Mouse (Mus musculus) lung, embryonic 14.5 days (tissue): Measurements from ENCODE around the gene Ube2m. TPM values are rescaled to one million over a fixed set of nuclear protein-coding genes. Genes with fewer than 3 reads are reported as not detected.

Experiments
- ATAC-seq: fragments of 200-750 bp; cut with Nextera tagmentation; 2 replicates; pipeline ENCODE4 v1.8.0; 2017; ENCODE audit warnings: mild to moderate bottlenecking, moderate TSS enrichment, moderate library complexity; ENCODE audit not compliant: insufficient read depth
- DNase-seq: peaks from one replicate; pipeline ENCODE4 v3.0.0-alpha.2; 2015
- H3K27ac ChIP-seq: fragments of 300-500 bp; sonication (generic); 2 replicates; pipeline ENCODE4 v1.5.1; 2014; ENCODE audit warnings: low read depth, mild to moderate bottlenecking, moderate library complexity
- H3K27me3 ChIP-seq: fragments of 300-500 bp; sonication (generic); 2 replicates; pipeline ENCODE4 v1.6.1; 2014; ENCODE audit warnings: low read length, control low read depth; ENCODE audit not compliant: insufficient read depth
- H3K36me3 ChIP-seq: fragments of 300-500 bp; sonication (generic); 2 replicates; pipeline ENCODE4 v1.6.1; 2014; ENCODE audit warnings: control low read depth; ENCODE audit not compliant: insufficient read depth
- H3K4me1 ChIP-seq: fragments of 300-500 bp; sonication (generic); 2 replicates; pipeline ENCODE4 v1.6.1; 2014; ENCODE audit warnings: antibody characterized with exemption, control low read depth; ENCODE audit not compliant: insufficient read depth
- H3K4me2 ChIP-seq: fragments of 300-500 bp; sonication (generic); 2 replicates; pipeline ENCODE4 v1.6.1; 2014; ENCODE audit warnings: mild to moderate bottlenecking
- H3K4me3 ChIP-seq: fragments of 300-500 bp; sonication (generic); 2 replicates; pipeline ENCODE4 v1.5.1; 2014; ENCODE audit warnings: low read depth, low read length
- H3K9ac ChIP-seq: fragments of 300-500 bp; sonication (generic); 2 replicates; pipeline ENCODE4 v1.6.1; 2014
- H3K9me3 ChIP-seq: fragments of 300-500 bp; sonication (generic); 2 replicates; pipeline ENCODE4 v1.6.1; 2016; ENCODE audit warnings: low read depth, low read length, control low read depth
- CTCF ChIP-seq: IDR thresholded peaks from 2 replicates; pipeline ENCODE4 v1.5.1; 2016; ENCODE audit warnings: antibody characterized with exemption, low read depth
- WGBS: fragments of 180-500 bp; shearing (Covaris S2); extraction: QIAGEN DNeasy Blood & Tissue Kit; methylation state at CpG from one replicate; pipeline ENCODE4 v1.1.7; 2014; 5-methylcytosine and 5-hydroxymethylcytosine counted together
- polyA plus RNA-seq: library from polyadenylated mRNA; unstranded; fragments of >200 nt; fragmentation: Nextera tagmentation; extraction: Ambion mirVana; gene quantifications from 2 replicates; pipeline ENCODE4 v1.2.1, GENCODE M21; 2014

Ube2m gene
- polyA plus RNA-seq, 1 experiment from 2014 or later = 168 TPM

DNA sequence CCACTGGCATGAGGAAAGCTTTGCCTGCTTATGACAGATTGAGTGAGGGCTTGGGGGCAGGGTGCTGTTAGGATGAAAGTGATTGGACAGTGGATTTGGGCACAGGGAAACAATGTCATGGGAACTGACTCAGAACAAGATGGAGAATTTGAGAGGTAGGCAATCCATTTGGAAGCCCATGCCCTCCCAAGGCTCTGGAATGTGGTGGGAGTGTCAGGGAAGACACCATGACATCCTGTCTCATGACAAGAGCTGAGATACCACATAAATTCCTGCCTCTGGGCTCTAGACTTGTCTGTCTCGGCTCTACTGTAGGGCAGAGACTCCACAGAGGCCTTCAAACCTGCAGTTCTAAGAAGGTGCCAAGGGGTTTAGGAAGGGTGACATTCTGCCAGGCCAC, 3.2 kb upstream of the Ube2m start:
- Histone ChIP-seq H3K4me1 (no peaks in the 10 kb centered on the region), H3K4me2 (no peak overlapping the region), H3K27me3 (peaks cover 30% of the 10 kb centered on the region), H3K9me3 (no peaks in the 10 kb centered on the region; the same call in 1 of the 2 replicates), H3K36me3 (peaks cover 3% of the 10 kb centered on the region), H3K27ac (no peak overlapping the region), H3K4me3 (no peak overlapping the region), H3K9ac (no peak overlapping the region)
- DNase-seq (no peak), ATAC-seq (no peak)
- WGBS = 64% methylated on average over 1 of the region's 1 CpGs
- no peak for TF ChIP-seq CTCF

DNA sequence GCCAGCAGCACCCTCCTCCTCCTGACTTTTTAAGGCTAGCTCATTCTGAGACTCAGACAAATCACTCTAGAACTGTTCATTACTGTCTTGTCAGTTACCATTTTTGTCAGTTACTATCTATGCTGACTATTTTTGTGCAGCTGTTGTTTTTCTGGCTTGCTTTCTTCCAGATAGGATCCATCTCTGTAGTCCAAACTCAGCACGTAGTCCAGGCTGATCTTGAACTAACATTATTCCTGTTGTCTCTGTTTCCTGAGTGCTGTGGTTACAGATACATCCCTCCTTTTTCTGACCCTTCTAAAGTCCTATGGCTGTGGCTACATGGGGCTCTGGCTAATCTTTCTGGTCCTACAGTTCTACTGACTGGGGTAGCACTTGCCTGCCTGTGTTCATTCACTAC, 1.1 kb upstream of the Ube2m start:
- H3K9ac ChIP-seq = peak overlapping the region; percentile 93
- H3K4me1 ChIP-seq = no peaks in the 10 kb centered on the region
- peak overlapping the region; percentile 99 for H3K27ac ChIP-seq
- peaks cover 17% of the 10 kb centered on the region for H3K27me3 ChIP-seq
- ATAC-seq = no peak
- peak overlapping the region; percentile 75 for H3K4me3 ChIP-seq
- no peak for DNase-seq
- no peaks in the 10 kb centered on the region; the same call in 1 of the 2 replicates for H3K9me3 ChIP-seq
- H3K4me2 ChIP-seq = peak overlapping the region; percentile 70
- peaks cover 18% of the 10 kb centered on the region for H3K36me3 ChIP-seq
- no peak for TF ChIP-seq CTCF
- 75% methylated on average over 1 of the region's 1 CpGs for WGBS

DNA sequence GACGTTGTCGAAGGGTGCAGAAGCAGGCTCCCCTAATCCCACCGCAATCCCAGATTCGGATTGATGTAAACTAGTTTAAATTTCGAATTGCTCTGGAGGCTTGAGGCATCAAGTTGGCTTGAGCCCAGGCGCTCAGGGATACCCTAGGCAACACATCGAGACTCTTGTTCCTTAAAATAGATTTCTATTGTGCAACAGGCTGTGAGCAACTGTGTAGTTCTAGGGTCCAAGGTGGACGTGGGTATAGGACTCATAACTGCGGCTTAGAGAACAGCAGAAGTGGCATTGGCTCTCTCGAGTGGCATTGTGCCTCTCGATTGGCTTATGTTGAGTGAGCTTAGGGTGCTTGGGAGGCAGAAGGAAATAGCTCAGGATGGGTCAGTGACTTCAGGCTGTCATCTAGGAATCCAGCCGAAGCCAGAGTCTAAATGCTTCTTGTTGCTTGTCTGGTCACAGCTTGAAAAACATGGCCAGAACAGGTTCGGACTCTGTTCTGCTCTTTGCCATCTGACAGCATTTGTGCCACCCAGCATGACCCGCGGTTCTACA, 620 bp upstream of the Ube2m start:
- Histone ChIP-seq H3K9ac (peak overlapping the region; percentile 93), H3K9me3 (no peaks in the 10 kb centered on the region; the same call in 1 of the 2 replicates), H3K4me2 (peak overlapping the region; percentile 70), H3K36me3 (peaks cover 20% of the 10 kb centered on the region), H3K4me1 (no peaks in the 10 kb centered on the region), H3K27me3 (peaks cover 12% of the 10 kb centered on the region), H3K27ac (peak overlapping the region; percentile 99), H3K4me3 (peak overlapping the region; percentile 75)
- DNase-seq (peak; percentile 61), ATAC-seq (no peak)
- no peak for TF ChIP-seq CTCF
- WGBS = 14% methylated on average over 15 of the region's 15 CpGs

DNA sequence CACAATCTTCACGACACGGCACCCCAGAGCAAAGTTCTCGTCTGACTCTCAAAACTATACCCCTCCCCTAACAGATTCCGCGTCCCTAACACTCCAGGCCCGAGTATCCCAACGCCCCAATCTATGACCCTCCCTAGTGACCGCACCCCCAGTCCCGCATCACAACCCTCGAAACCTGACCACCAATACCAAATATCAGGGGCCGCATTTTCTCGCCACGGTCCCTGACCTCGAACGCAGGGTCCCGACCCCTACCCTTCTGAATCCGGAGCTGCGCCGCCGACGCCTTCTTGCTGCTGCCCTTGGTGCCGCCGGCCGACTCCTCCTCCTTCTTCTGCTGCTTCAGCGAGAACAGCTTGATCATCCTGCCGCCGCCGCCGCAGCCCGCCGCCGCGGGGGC, 709 bp downstream of the Ube2m start:
- no peak for DNase-seq
- Histone ChIP-seq H3K4me3 (peak overlapping the region; percentile 75), H3K36me3 (peaks cover 33% of the 10 kb centered on the region), H3K9me3 (no peaks in the 10 kb centered on the region), H3K27me3 (no peaks in the 10 kb centered on the region), H3K9ac (peak overlapping the region; percentile 93), H3K4me2 (peak overlapping the region; percentile 93), H3K27ac (peak overlapping the region; percentile 99), H3K4me1 (no peaks in the 10 kb centered on the region)
- under 1% methylated on average over 32 of the region's 33 CpGs for WGBS
- TF ChIP-seq CTCF = no peak
- no peak for ATAC-seq

DNA sequence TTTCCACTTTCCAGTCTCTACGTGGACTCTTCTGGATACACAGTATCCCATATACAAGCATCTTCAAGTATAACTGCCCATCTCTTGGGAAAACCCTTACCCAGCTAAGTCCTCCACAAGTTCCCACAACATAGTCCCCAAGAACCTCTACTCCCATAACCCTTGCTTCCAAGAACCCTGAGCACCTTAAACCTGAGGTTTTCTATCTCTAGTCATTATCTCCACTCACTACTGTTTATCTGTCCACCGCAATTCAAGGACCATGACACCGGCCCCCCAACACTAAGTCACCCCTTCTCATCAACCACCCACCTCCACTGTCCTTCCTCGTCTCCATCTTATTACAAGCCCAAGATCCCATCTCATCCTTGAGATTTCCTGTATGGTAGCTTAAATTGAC, 1.3 kb downstream of the Ube2m start:
- 37% methylated on average over 4 of the region's 4 CpGs for WGBS
- ATAC-seq = no peak

DNA sequence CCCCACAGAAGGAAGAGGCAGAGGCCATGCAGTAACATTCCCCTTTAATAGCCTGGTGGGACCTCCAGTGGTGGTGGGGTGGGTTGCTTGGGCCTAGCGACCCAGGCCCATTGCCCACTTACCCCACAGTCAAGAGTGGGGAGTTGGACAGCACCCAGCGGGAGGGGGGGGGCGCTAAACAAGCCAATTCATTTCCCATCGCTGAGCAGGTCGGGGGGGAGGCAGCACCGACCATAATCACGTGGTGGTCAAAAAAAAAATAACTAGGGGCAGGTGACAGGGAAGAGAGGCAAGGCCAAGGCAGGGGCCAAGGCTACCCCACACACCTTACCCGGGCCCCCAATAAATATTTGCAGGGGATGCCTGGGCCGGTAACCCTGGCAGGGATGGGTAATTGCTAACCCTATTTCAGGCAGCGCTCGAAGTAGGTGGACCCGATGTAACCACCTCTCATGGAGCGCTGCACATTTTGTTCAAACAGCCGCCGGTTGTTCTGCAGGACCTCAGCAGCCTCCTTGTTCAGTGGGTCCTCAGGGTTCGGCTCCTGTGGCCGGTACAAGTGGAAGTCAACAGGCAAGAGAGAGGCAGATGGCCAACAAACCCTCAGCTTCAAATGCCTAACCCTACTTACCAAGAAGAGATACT, 2.7 kb downstream of the Ube2m start:
- Histone ChIP-seq H3K4me3 (peak overlapping the region; percentile 63), H3K27ac (peak overlapping the region; percentile 89), H3K27me3 (no peaks in the 10 kb centered on the region), H3K36me3 (peaks cover 54% of the 10 kb centered on the region), H3K4me1 (no peaks in the 10 kb centered on the region), H3K9ac (0 out of 2 replicates have a peak overlapping the region, but pooled peaks have one; percentile 16), H3K9me3 (no peaks in the 10 kb centered on the region), H3K4me2 (peak overlapping the region; percentile 90)
- 83% methylated on average over 17 of the region's 17 CpGs for WGBS
- TF ChIP-seq CTCF = no peak; the same call in 1 of the 2 replicates
- ATAC-seq (no peak), DNase-seq (no peak)

More for the DNA sequence above, 1.3 kb downstream of the Ube2m start:
- no peak for DNase-seq
- Histone ChIP-seq H3K9ac (peak overlapping the region; percentile 93), H3K27me3 (no peaks in the 10 kb centered on the region), H3K4me3 (peak overlapping the region; percentile 75), H3K27ac (peak overlapping the region; percentile 34; the same call in 1 of the 2 replicates), H3K9me3 (no peaks in the 10 kb centered on the region), H3K36me3 (peaks cover 39% of the 10 kb centered on the region), H3K4me1 (no peaks in the 10 kb centered on the region), H3K4me2 (peak overlapping the region; percentile 93)
- TF ChIP-seq CTCF = no peak

DNA sequence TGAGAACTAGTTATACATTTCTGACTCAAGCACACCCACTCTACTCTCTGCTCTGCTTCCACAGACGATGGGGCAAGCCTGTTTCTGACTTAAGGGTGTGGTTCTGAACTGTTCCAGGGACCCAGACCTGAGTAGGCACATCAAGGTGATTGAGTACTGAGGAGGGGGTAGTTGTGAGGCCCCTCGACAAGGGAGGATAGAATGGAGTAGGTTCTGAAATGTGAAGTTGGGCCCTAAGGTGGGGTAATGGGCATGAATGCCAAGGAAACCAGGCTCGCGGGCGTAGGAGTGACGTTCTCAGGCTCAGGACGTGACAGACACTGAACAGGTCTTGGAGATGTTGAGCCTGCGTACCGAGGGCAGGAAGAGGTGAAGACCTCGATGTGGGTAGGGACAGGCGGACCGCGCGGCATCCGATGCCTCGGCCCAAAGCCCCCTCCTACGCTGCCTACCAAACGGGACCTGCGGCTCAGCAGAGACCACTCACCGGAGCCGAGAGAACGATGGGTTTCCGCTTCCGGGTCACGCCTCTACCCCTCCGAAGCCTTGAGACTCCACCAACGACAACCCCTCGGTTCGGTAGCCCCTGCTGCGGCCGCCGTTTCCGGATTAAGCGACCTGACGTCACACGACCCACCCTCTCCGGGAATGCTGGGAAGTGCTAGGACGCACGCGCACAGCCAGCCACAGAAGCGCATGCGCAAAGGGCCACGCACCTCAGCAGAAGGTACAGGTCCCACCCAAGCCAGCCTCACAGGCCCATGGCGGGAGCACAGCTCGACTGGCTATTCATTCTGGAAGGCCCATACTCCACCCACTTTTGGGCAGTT, 3.7 kb downstream of the Ube2m start, which contains the start of gene Chmp2a:
TSS of gene Chmp2a (minus strand) at position 660 of the 830 bp plus-strand sequence.
- H3K27me3 ChIP-seq = no peaks in the 10 kb centered on the region
- peak within 1 kb of the TSS; percentile 89 for H3K27ac ChIP-seq
- H3K4me3 ChIP-seq = peak within 1 kb of the TSS; percentile 63
- peak within 1 kb of the TSS; percentile 90 for H3K4me2 ChIP-seq
- H3K9ac ChIP-seq = peak within 1 kb of the TSS; percentile 80
- ATAC-seq (peak; percentile 72), DNase-seq (peak; percentile 98)
- no peaks in the 10 kb centered on the region for H3K9me3 ChIP-seq
- under 1% methylated on average over 45 of the region's 45 CpGs for WGBS
- peaks cover 64% of the 10 kb centered on the region for H3K36me3 ChIP-seq
- no peaks in the 10 kb centered on the region for H3K4me1 ChIP-seq
- no peak for TF ChIP-seq CTCF
